Mouse (Mus musculus): ENCODE results near the gene Fam81b.
"Not testable (repeated sequence)": the region's sequence is repeated elsewhere in the genome, so short reads cannot be mapped to it uniquely, and the experiment has no call there.

Gene Fam81b

DNA sequence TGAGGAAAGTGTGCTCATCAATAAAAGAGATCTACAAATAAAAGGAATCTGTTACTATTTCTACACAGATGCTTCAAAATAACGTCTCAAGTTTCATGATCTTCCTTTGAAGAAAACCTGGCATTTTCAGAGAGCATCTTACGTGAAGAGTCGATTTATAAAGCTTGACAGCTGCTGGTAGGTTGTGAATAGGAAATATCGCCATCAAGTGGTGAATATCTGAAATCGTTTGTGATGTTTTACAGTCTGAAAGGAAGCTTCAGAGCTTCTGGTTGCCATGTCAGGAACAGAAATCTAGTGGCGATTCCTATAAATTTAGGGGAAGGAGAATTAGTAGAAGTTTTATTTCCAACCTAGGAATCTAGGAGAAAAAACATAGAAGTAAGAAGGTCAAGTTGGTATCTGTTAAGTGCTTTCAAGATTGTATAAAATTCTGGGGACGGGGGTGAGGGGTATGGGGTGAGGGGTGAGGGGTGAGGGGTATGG lies at the start of gene Fam81b:
Gene Fam81b (minus strand): TSS at position 436 of the 486 bp plus-strand sequence.
- DNase-seq, result no peak

DNA sequence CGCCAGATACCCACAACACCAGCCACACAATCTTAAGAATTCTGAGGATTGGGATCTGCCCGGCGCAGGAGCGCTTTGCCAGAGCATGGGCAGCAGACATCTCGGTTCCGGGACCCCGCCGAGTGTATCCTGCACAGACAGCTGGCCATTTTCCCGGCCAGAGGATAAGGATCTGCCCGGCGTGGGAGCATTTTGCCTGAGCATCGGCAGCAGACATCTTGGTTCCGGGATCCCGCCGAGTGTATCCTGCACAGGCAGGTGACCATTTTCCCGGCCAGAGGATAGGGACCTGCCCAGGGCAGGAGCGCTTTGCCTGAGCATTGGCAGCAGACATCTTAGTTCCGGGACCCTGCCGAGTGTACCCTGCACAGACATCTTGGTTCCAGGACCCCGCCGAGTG lies 41.1 kb upstream of the Fam81b start:
- not testable (repeated sequence) for DNase-seq

DNA sequence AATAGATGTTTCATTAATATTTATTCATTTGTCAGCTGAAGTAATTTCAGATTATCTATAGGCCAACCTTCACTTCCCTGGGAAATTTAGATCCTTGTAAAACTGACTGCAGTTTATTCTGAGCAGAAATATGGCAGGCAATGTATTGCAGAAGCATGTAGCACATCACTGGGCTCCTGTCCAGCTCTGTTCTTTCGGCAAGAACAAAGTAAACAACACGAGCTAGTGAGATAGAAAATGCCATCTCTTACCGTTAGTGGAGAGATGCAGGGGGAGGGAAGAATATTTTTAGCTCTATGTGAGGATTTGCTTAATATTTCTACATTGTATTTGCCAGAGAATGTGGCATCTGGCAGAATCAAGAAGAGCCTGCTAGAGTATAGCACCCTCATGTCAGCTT lies 13.8 kb upstream of the Fam81b start:
- no peak for DNase-seq

DNA sequence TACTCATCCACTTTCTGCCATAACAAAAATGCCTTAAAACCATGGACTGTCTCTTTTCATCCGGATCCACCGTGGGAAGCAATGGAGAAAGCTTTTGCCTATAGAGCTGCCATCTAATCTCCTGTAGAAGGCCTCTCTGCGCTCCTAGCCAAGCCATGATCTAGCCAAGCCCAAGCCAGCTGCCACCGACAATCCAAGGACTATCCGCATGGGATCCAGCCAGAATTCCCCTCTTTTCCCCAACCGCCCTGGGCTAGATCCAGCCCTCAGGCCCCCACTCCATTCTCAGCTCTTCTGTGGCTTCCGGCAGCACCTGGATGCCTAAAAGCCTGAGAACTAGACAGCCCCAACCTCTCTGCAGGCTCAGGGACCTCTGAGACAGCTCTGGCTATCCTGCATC lies 6.7 kb upstream of the Fam81b start:
- no peak for DNase-seq

DNA sequence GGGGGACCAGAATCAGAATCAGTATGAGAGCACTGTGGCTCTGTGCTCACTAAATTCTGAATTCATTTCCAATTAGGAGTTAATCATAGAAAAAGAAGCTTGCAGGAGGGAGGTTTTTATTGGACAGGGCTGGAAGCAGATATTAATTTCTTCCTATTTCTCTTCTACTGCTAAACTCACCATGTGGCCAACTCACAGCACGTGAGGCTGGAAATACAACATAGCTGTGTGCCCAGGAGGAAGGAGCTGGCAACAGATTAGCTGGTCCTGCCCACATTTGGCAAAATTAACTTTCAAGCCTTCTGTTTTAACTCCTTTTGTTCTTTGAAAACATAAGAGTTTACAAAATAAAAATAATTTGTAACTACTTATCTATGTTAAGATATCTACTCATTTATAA lies 3.9 kb upstream of the Fam81b start:
- no peak for DNase-seq

DNA sequence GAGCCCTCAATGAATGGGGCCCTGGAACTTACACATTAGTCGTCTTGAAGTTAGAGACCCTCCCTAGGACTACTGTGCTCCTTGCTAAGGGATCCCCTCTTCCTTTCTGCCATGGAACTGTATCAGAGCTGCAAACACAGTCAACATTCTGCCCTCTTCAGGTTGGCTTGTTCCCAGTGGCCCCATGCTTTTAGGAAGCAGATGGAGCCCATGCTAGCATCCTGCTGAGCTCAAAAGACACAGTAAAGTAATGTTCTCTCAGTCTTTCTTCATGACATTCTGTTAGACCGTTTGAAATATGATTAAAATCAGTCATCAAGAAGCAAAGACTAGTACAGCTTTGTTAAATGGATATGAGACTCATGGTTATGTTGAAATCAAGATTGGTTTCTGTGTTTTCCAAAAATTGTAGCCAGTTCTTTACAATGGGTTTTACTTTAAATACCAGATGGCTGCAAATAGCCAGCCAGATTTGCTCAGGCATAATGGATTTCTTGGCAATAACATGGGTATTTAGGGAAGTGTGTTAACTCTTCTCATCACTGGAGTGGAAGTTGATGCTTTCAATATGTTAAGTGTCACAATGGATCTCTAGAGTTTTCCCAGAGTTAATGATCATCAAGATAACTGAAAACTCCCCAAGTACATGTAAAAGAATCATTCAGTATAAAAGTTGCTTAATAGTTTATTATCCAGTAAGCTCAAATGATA lies 938 bp upstream of the Fam81b start:
- no peak for DNase-seq

DNA sequence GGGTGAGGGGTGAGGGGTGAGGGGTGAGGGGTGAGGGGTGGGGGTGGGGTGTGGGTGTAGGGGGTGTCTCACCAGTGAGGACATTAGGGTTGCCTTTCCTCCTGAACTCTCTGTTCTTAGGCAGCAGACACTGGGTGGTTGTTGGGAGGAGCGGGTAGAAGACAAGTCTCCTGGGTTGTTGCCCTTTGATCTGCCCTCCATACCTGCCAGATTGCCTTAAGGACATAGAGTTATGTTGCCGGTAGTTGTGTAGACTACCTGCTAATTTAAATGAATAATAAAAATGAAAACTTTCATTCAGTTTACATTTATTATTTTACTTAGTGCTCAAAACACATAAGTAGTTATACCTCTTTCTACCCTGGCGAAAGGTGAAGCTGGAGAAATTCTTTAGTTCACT lies 369 bp upstream of the Fam81b start:
- DNase-seq, result no peak

DNA sequence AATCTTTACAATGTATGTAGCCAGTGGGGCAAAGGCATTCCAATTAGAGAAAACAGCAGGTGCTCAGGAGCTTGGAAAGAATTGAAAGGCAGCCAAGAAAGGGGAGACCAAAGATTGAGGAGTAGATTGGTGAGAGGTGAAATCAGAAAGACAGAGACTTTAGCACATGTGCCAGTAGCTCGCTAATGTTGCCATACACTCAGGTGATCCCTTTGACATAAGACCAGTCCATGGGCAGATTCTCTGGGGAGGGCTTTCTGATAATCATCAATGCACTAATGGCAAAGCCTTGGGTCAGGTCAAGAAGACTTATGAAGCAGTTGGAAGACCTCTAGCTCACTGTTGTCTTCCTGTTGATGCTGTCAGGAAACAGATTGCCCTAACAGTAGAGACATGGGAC lies 671 bp downstream of the Fam81b start:
- DNase-seq, result no peak

DNA sequence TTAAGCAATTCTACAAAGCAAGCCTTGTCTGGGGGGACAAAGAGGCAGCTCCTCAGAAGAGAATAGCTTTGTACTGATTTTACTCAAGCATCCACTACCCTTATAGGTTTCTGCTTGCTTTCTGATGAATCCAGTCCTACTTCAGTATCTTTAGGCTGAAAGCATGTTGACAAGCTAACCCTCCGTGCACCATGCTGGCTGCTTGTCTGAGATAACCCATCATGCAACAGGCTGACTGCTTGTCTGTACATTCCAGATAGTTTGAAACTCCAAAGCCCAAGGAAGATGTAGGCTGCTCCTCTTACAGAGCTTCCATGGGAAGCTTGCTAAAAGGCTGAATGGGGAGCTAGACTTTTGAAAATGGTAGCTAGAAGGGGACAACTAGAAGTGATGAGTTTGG lies 1.7 kb downstream of the Fam81b start:
- no peak for DNase-seq

DNA sequence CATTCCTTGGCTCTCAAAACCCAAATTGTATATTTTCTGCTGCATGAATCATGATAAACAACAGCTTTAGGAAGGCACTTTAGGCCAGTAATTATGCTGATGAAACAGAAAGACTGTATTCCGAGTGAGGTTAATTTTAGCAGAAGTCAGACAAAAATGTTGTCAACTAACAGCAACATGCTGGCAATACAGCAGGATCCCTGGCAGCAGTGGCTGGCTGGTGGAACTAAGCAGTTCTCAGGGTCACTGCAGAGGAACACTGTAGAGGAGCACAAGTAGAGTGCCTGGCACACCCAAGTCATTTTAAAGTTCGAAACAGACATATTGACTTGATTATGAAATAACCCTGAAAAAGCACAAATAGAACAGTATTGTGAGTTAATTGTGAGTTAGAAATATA lies 2.8 kb downstream of the Fam81b start:
- no peak for DNase-seq

DNA sequence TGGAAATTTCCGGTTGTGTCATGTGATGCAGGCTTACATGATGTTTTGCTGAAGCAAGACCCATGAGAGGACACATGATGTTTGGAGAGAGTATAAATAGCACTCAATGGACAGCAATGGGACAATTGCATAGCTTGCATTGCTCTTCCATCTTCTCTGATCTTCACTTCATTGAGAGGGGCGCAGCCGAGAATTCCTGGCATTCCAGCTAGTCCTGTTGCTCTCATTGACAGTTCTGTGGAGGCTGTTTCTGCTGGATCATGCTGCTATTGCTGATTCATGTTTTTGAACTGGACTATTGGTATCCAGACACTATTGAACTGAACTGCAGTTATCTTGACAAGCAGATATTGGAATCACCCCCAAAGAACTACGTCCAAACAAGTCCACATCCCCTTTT lies 12.8 kb downstream of the Fam81b start:
- no peak for DNase-seq

DNA sequence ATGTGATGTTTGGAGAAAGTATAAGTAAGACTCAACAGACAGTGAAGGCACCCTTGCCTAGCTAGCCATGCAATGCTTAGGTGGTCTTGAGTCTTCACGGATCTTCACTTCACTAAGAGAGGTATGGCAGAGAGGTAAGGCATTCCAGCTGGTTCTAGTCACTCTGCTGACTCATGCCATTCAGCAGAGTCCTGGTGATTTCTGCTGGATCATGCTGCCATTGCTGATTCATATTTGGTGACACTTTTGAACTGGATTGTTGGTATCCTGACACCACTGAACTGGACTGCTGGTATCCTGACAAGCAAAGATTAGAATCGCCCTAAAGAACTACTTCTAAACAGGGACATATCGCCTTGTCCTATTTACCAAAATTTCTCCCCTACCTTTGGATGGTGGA lies 20.3 kb downstream of the Fam81b start:
- DNase-seq, result no peak

DNA sequence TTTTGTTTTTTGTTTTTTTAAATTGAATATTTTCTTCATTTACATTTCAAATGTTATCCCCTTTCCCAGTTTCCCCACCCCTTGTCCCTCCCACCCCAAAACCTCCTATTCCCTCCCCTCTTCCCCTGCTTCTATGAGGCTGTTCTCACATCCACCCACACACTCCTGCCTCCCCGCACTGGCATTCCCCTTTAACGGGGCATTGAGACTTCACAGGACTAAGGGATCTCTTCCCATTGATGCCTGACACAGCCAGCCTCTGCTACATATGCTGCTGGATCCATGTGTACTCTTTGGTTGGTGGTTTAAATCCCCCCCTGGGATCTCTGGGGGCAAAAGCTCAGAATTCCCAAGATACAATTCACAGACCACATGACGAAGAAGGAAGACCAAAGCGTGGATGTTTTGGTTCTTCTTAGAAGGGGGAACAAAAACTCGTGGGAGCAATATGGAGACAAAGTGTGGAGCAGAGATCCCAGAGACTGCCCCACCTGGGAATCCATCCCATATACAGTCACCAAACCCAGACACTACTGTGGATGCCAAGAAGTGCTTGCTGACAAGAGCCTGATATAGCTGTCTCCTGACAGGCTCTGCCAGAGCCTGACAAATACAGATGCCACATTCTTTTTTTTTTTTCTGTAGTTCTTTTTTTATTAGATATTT lies 40.4 kb downstream of the Fam81b start:
- no peak for DNase-seq

DNA sequence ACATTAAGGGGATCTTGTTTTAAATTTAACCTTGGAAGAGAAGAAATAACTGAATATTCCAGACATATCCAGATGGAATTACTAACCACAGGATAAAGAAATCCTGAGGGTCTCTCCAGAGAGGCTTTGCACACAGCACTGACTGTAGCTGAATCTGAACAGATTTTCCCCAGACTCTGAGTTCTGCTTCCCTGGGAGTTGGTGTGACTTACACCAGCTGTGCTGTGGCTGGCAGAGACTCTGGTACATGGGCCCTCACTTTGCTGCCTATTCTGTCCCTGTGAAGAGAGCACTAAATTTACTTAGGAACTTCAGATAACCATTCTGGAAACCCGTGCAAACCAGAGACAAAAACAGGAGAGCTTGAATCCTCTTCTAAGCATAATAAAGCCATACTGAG lies 46.1 kb downstream of the Fam81b start:
- DNase-seq, result no peak

DNA sequence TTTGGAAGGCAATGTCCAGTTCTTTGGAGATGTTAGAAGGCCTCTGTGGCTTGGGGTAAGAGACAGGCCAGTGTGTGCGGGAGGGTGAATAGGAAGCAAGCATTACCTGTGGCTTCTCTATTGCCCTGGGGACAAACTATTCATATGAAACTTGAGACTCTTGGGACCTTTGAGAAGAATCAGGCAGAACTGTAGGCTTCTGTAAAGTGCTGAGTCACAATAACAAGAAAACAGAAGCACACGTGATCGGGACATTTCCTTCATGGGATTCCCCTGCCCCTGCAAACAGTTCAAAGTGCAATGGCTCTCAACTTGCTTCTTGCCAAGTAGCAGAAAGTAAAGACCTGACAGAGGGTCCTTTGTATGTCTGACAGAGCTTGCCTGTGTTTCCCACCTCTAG lies 48.5 kb downstream of the Fam81b start:
- no peak for DNase-seq

DNA sequence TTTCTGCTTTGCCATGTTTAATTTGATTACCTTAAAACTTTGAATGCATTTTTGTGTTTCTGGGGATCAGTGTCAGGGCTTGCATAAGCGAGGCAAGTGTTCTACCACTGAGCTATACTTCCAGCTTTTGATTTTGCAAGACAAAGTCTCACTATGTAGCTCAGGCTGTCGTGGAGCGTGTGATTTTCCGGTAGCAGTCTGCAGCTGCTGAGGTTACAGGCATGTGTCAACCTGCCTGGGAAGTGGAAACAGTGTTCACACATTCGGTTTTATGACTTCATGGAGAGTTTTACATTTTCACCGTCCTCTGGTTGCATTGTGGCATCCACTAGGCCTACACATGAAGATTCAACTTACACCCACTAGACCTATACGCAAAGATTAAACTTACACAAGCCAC lies 54.8 kb downstream of the Fam81b start:
- DNase-seq, result no peak

DNA sequence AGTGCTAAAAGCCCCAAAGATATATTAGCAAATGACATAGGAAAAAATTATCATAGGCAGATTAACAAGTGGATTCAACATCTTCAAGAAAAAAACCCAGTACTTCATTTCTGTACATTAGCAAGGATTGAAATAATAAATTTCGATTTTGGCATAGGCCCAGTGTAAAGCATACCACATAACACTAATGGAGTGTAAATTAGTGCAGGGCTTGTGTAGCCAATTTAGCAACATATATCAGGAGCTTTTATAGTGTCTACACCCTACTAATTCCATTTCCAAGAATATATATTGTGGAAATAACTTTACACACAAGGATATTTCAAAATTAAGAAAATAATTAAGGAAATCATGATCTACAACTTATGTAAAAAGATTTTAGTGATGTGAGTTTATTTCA lies 55.8 kb downstream of the Fam81b start:
- DNase-seq, result no peak

DNA sequence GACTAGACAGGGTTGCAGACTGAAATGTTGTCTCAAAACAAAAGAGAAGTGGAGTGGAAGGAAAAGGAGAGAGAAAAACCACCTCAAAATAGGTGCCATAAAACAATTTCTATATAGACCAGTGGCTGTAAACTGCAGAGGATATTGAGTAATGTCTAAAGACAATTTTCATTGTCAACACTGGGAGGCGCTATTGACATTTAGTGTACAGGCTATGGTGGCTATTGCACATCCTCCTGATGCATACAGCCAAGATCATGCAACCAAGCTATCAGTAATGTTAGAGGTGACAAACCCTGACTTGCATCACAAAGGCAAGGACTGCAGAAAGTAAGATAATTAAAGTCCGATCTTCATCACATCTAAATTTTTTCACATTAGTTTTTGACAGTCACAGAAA lies 89.5 kb downstream of the Fam81b start:
- no peak for DNase-seq

DNA sequence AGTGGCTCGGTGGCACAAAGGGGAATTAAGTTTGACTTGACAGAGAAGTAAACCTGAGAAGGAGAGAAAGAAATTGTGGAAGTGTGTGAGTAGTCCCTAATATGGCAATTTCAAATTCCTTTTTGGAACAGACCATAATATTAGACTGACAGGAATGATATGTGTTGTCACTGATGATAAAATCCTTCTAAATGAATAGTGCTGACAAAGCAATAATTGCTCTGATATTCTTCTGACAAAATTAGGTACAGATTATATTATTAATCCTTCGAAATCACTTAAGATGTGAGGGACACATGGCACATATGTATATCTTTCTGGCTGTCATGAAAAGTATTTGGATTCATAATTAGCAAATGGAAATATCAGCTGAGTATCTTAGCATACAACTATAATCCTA lies 89.9 kb downstream of the Fam81b start:
- no peak for DNase-seq

DNA sequence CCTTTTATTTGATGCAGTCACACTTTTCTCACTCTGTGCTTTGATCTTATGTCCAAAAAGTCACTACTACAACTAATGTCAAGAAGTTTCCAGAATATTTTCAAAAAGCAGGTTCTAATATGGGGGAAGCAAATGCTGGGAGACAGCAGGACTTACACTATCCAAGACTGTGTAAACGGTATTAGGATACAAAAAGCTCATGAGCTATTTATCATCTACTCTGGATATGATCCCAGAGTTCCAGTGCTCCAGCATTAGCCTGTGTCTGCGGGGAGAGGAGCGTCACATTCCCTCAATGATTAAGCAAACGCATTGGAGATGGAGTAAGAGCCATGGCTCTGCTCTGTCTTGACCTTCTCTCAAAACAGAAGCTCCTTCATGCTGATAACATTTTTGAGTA lies 104.9 kb downstream of the Fam81b start:
- DNase-seq, result no peak

DNA sequence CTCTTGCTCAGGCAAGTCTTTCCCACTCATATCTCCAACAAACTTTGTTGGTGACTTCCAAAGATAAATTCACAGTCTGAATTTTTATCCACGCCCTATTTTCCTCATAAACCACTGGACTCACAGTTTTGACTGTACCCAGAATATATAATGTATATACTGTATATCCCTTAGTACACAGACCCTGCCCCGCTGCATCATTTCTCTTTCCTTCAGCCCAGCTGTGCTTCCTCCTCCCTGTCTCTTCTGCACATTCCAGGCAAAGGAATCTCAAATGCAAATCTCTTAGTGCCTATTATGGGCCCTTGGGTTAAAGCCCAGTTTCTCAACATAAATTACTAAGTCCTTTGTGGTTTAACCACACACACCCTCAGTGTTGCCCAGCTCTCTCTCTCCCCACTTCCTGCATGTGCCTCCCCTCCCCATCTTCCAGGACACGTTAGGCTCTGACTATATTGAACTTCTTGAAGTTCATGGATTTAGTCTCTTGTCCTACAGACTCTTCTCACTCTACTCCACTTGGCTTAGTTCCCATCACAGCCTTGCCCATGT lies 107.5 kb downstream of the Fam81b start:
- DNase-seq, result no peak

DNA sequence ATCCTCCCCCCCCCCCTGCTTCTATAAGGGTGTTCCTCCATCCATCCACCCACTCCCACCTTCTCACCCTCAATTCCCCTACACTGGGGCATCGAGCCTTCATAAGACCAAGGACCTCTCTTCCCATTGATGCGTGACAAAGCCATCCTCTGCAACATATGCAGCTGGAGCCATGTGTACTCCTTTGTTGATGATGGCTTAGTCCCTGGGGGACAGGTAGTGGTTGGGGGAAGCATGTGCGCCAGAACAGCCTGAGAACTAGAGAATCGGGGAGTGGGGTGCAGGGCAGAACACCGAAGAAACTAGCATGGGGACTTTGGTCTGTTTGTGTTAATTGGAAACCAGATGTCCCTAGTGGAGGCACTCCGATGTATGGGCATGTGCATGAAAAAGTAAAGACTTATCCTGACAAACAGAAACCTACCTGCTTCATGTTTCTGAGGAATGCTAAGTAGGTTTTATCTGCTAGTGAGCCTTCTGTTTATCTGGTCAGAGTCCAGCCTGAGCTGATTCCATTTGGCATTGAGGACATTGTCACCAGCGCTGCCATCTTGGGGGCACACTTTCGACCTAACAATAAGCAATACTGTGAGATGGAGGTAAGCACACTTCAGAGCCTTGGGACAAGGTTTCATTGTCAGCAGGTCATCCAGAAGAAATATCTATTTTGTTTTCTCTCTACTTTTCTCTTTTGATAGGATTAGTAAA lies 109.3 kb downstream of the Fam81b start:
- no peak for DNase-seq

DNA sequence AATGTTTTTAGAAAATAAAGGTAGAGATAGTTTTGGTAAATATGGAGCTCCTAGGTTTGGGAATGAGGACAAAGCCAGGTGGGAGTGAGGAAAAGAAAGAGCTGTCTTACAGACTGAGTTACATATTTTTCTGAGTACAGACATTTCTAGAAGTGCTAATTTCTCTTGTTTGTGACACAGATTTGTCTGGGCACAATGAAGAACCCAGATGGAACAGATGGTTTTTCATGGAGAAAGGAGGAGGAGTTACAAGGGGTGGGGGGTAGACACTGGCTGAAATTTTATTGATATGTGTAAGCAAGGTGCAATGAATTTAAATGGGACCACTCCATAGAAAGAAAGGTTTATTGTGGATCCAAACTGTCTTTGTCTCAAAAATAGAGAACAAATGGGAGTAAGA lies 109.9 kb downstream of the Fam81b start:
- DNase-seq, result no peak

DNA sequence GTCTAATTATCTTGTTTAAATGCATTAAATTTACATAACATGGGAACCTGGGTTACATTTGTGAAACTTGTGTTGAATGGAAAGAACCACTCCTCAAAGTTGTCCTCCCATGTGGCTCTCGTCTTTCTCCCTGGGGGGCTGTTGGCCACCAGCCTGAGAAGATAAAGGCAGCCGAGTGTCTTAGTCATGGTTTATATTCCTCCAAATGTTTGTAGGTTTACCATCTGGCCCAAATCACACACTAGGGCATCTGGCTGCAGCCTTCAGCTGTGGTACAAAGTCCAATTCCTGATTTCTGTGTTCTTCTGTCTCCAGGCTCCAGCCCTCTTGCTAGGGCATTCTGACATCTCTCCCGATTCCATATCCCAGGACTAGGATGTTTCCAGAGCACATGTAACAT lies 114.6 kb downstream of the Fam81b start:
- DNase-seq, result no peak
